Mouse (Mus musculus) spleen, embryonic (tissue): ENCODE data around the gene Cnmd.

ENCODE experiments used
- CTCF ChIA-PET: fragments of 350-600 bp; sonication (Branson Sonifier 250); formaldehyde crosslinking; loops from one replicate; lab custom pipeline; 2022; lab: Charles Lee

Cnmd gene

DNA sequence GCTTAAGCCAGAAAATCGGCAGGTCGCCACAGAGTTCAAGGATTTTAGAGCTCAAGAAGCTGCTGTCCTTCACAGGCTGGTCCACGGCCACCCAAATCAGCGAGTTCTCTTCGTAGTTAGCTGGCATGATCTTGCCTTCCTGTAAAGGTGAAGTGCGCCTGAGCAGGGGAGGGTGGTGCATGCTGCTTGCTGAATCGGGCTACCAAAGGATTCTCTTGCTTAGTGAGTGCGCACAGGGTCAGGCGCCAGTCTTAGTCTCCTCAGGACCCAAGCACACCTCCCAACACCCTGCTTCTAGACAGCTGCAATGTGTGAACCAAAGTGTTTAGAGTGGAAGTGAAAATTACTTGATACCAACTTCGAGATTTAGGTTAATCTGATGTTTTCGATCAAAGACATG lies 16.6 kb downstream of the Cnmd start:
- CTCF ChIA-PET: no interaction called here

DNA sequence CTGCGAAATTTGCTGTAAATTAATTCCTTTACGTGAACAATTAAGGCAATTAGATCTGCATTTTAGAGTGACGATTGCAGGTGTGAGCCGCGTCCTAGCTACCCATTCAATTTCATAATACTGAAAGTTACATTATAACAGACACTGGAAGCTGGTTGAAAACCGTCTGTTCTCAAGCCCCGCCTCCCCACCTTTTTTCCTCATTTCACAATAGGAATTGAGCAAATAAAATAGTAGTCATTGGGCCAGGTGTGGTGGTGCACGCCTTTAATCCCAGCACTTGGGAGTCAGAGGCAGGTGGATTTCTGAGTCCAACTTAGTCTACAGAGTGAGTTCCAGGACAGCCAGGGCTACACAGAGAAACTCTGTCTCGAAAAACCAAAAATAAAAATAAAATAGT lies 19.9 kb downstream of the Cnmd start:
- CTCF ChIA-PET: no interaction called here

DNA sequence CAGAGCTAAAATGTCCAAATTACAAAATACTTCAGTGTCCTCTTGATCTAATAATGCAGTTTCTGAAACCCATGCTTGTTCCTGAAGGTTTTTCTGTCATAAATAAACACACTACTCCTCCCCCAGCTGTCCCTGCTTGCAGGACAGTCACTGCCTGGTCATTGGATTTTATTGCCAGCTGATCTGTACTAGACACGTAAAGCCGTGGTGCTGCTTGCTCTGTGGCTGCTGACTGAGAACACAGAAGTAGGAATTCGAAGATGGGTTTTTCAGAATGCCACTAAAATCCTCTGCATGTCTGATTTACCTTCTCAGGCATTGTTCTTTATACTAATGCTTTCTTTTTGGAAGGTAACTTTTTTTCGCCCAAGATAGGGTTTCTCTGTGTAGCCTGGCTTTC lies 25.2 kb downstream of the Cnmd start:
- CTCF ChIA-PET: no interaction called here

DNA sequence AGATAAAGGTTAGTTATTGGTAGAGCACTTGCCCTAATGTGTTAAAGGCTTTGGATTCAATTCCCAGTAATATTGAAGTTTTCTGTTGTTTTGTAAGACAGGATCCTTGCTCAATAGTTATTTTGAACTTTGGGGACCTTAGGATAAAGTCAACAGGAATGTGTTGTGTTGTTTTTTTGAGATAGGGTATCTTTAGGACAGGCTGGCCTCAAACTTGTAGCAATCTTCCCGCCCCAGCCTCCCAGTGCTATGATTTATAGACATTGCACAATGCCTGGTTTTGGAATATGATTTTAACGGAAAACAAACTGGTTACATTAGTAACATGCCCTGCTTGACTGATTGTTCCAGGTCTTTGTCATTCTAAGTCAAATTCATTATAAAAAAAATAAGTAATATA lies 28.8 kb downstream of the Cnmd start:
- CTCF ChIA-PET: no interaction called here

DNA sequence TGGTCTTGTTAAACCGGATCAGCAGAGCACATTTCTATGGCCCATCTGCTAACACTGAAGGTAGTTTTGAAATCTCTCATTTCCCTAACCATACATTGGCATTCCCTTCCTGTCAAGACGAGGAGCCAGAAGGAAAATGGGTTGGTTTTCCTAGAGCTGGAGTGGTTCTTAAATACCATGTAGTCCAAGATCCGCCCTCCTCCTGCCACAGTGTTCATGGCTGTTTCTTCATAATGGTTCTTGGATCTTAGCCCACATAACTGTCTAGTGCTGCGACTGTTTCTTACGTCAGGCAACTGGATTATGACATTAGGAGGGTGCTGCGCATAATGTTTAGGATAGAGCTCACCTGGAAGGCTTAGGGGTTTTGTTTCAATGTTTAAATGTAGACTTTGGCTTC lies 29.6 kb downstream of the Cnmd start:
- CTCF ChIA-PET: no interaction called here

DNA sequence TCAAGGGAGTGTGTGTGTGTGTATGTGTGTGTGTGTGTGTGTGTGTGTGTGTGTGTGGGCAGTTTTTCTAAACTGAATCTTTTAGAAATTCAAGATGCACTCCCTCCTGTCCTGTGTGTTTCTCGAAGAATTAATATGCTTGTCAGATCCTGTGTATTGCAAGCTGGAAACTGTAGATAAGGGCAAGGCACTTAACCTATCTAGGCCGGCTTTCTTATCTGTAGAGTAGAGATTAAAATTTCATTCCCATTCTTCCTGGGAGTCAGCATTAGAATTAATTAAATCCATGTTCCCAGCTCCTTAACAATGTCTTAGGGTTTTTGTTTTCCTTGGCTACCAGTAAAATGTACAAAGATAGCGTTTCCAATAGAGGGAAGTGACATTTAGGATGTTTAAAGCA lies 40.8 kb downstream of the Cnmd start:
- CTCF ChIA-PET: no interaction called here

DNA sequence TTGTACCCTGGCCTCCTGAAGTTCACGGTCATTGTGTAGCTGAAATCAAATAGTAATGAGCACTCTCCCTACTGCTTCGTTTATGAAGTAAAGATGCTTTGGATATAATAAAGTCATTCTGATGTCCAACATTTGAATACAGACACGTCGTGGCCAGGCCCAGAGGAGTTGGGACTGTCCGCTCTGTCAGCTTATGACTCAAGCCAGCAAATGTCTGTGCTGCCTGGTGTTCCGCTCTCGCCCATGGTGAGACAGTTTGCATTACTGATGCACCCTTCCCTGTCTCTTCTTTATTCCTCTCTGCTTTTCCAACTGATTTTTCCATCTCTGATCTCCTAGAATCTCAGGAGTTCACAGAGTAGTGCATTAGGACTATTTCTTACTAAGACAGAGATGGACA lies 42.2 kb downstream of the Cnmd start:
- CTCF ChIA-PET: no interaction called here

DNA sequence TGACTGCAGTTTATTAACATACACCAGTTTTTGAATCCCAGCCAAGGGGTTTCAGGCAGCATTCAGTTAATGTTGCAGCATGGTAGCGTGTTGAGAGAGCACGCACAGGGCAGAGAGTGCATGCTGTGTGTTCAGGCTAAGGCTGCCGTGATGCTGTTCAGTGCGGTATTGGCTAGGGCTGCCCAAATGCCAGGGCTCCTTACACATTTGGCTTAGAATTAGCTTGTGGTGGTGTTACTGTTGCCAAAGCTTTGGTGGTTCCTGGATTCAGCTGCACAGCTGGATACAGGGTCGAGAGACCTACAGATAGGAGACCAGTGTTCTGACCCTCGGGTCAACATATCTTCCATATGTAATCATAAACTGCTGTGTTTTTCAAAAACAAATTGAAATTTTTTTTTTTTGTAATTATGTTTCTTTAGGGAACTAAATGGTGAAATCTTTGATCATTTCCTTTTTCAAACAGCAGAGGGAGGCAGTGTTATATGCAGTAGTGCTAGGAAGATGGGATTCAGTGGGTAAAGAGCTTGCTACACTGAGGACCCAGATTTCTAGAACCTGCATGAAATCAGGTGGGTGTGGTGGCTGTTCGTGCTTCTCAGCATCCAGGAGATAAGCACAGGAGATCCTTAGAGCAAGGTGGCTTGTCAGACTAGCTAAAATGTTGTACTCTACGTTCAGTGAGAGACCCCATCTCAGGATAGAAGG lies 44.7 kb downstream of the Cnmd start:
- CTCF ChIA-PET: no interaction called here

DNA sequence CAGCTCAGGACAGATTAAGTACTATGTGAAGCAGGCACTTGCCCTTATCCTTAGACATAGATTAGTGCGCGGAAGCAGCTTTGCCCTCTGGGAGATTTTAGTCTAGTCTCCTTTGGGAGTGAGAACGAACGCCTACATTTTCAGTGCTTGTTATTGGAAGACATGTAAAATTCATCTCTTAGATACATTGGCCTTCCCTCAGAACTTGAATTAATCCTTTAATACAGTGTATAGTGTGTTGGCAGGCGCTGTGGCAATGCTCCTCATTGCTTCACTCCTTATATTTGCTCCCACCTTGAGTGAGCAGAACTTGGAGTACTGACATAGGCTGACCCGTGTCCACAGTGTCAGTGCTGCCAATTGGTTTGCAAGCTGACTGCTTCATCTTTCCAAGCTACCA lies 53.7 kb downstream of the Cnmd start:
- CTCF ChIA-PET: no interaction called here

DNA sequence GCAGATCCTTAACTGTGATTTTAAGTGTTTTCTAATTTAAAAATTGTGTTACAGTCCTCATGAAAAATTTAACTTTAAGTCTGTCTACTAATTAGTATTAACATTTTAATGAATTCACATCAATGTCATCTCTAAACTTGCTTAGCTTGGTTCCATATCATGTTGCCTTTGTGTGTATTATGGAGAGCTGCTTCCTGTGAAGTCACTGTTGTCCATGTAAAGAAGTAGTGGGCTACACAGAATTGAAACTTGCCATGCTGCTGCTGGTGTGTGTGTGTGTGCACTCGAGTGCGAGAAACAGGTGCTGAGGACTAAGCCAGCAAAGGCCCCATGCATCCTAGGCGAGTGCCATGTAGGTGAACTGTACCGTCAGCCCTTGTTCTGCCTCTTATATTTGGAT lies 54.6 kb downstream of the Cnmd start:
- CTCF ChIA-PET: no interaction called here

DNA sequence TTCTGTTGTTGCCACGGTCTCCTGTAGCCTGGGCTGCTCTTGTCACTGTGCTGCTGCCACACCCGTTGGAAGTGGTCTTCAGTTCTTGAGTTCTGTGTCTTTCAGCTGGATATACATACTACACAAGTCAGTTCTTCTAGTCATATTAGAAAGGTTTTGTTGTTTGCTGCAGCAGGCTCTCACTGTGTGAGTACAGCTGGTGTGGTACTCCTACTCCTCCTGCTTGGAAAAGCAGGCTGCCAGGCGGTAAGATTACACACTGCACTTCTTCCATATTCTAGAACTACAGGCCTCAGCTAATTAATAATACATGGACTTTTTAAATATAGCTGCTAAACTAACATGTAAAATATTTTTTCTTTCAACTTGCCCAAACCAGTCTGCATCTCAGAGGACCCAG lies 55.1 kb downstream of the Cnmd start:
- CTCF ChIA-PET: no interaction called here

DNA sequence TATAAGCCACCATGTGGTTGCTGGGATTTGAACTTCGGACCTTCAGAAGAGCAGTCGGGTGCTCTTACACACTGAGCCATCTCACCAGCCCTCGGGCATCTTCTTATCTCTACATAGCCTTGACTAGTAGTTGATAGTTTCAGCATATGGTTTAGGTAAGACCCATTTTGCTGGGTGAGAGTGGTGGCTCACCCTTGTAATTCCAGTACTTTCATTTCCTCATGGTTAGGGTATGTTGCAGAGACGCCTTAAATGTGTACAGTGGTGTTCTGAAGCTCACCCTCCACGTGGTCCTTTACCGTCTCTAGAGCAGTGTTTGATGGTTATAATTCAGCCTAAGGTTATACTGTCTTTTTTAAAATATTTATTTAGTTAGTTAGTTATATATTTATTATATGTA lies 55.6 kb downstream of the Cnmd start:
- CTCF ChIA-PET: no interaction called here

DNA sequence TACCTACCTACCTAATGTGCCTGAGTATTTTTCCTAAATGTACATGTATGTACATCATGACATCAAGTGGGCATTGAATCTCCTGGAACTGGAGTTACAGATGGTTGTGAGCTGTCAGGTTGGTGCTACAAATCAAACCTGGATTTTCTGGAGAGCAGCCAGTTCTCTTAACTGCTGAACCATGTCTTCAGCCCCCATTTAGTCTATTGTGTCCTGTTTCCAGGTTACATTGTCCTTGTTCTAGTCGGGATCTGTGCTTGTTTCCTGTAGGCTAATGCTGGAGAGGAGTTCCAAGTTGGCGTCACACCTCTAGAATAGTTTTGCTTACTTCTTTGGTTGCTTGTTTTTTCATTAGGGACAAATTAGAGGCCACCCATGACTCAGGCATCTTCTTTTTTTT lies 56.1 kb downstream of the Cnmd start:
- CTCF ChIA-PET: no interaction called here

DNA sequence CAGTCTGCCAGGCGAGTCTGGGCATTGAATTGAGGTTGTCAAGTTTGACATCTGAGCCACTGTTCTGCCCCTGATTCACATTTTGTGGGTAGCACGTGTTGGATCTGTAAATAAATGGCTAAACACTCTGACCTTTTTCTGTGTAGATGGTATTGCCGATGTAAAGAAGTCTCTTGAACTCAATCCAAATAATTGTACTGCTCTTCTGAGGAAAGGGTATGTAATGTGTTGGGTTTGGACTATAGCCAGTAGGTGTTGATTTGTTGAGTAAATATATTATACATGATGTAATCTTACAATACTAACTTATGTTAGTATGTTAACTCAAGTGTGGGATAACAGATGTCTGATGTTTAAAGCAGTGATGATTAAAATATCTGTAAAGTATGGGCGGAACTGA lies 65.4 kb downstream of the Cnmd start:
- CTCF ChIA-PET: no interaction called here

DNA sequence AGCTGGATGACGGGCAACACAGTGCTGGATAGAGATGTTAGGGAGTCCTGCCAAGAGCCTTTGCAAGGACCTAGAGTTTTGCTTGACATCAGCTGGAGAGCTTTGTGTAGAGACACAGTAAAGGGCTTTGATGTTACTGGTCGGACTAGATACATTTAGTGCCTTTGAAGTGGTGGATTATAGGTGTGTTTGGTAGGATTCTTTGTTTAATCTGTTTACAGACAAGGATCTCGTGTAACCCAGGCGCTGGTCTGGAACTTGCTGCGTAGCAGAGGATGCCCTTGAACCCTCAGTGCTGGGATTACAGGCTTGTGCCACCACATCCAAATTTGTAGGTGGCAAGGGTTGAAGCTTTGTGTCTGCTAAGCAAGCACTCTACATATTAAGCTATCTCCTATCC lies 67.9 kb downstream of the Cnmd start:
- CTCF ChIA-PET: no interaction called here

DNA sequence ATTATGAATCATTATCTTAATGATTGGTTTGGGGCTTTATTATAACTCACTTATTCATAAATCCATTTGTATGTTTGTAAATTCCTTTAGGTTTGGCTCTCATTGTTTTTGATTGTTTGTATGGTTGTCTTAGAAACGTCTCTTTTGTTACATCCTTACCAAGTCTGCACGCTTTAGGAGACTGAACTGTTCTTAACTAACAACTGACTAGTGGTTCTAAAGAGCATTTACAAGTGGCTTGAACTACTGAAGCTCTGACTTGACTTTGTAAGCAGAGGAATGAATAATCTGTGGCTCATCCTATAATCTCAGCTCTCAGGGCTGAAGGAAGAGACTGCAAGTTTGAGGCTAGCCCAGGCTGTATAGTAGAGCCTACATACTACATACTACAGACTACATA lies 70.4 kb downstream of the Cnmd start:
- CTCF ChIA-PET: no interaction called here

DNA sequence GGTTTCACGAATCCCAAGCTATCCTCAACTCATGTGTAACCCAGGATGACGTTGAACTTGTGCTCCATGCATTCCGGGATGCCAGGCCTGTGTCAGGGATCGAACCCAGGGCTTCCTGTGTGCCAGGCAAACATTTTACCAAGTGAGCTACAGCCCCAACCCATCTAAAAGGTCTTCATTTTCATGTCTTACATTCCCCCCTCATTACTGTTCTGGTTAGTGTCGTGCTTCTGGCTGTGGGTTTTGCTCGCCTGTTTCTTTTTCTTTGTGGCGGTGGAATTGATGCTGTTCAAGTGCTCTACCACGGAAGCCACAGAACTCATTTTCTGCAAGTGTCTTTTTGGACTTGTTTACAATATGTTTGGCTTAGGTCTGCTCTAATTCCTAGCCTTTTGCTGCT lies 71.1 kb downstream of the Cnmd start:
- CTCF ChIA-PET: interaction anchor here (0.9 kb wide), 1 partner anchor 28 kb away, joined by 3 read pairs; no protein-coding TSS in a partner anchor

DNA sequence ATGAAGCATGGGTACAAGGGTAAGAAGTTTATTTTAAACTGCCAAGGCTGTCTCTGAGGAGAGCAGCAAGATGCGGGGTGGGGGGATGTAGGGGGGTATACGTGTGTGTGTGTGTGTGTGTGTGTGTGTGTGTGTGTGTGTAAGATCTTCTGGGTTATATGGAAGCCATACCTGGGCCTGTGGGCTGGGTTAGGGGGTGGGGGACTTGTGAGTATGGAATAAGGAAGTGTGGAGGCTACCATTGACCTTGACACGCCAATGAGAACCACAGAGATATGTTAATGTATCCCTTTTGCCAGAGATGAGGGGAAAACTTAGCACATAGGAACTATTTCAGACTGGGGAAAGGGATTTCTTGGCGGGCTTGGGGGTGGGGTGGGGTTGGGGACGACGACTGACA lies 72.6 kb downstream of the Cnmd start:
- CTCF ChIA-PET: no interaction called here

DNA sequence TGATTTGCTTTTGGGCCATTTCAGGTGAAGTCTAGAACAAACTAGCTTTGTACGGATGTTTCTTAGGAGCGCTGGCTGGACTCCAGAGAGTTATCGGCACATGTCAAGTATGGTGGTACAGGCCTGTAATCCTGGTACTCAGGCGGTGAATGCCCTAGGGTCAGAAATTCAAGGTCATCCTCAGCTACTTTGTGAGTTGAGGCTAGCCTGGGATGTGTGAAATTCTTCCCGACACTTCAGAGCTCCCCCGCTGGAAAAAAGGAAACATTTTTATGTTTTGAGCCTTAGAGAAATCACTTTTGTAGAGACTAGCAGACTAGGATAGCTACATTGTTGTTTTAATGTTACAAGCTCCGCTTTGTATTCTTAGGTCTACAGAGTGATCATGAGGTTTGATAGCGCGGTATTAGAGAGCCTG lies 73.4 kb downstream of the Cnmd start:
- CTCF ChIA-PET: no interaction called here

DNA sequence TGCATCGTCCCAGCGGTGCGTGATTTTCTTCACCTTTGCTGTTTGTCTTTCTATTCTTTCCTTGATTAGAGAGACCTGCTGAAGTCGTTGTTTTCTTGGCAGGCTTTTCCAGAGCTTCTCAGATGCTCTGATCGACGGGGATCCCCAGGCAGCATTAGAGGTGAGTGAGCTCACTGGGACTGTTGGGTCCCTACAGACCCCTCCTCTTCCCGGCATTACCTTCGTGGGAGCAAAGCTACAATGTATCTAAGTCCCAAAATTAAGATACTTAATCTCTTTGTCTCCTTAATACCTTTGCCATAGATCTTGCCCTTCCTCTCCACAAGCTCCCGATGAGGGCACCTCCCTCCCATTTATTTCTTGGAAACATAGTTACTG lies 74.1 kb downstream of the Cnmd start:
- CTCF ChIA-PET: interaction anchor here (0.6 to 0.7 kb wide), 2 partner anchors 105 to 118 kb away, joined by 3 read pairs; no protein-coding TSS in a partner anchor
